Mouse (Mus musculus) activated CD4-positive, CD25-positive, alpha-beta regulatory T cell, adult 9 weeks (primary cell): ENCODE data around the gene Neto2. TPM values are rescaled to one million over a fixed set of nuclear protein-coding genes. Genes with fewer than 3 reads are reported as not detected.

Experiments used
- polyA plus RNA-seq: library from polyadenylated mRNA; unstranded; fragments of 100-300 nt; shearing (Covaris generic); gene quantifications from one replicate; pipeline ENCODE4 v1.2.1, GENCODE M21; 2017

The Neto2 gene
- polyA plus RNA-seq: 0.17 TPM

GRCm38 (mm10) chr8:85700751-85701351, at the start of gene Neto2:
Gene Neto2 (minus strand): TSS chr8:85700924.

Other genes starting within 250 kb of the Neto2 start
- gene Gpt2, start 208.3 kb downstream of the Neto2 start, polyA plus RNA-seq: 0.46 TPM
- 180 TPM for gene Dnaja2, start 145.6 kb downstream of the Neto2 start, polyA plus RNA-seq
- gene Itfg1, start 140.0 kb upstream of the Neto2 start, polyA plus RNA-seq: 17.2 TPM
- gene Phkb, start 140.0 kb upstream of the Neto2 start, polyA plus RNA-seq: 39.3 TPM